Mouse (Mus musculus): ENCODE data around the gene Tbca. TPM values are rescaled to one million over a fixed set of nuclear protein-coding genes. Genes with fewer than 3 reads are reported as not detected.

Gene Tbca
- polyA plus RNA-seq, 1 experiment from 2014 or later, result 246 TPM

DNA sequence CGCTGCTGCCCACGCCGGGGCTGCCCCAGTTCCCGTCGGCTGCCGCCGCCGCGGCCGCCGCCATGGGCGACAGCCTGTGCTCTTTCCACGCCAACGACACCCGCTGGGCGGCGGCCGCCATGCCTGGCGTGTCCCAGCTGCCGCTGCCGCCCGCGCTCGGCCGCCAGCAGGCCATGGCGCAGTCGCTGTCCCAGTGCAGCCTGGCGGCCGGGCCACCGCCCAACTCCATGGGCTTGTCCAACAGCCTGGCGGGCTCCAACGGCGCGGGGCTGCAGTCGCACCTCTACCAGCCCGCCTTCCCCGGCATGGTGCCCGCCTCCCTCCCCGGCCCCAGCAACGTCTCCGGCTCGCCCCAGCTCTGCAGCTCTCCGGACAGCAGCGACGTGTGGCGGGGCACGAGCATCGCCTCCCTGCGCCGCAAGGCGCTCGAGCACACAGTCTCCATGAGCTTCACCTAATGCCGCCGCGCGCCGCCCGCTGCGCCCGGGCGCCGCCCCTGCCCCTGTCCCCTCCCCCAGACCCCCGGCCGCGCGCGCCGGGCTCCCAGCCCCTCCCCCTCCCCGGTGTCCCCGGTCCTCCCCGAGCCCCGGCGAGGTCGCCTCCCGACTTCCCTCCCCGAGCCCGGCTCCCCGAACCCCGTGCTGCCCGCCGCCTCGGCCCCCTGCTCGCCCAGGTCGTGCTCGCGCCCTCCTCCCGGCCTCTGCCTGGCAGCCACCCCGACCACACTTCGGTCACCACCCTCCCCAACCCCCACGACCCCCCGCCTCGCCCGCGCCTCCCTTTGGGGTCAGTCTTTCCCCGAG lies 94.7 kb downstream of the Tbca start:
- H3K27me3 ChIP-seq, result peaks cover 79% of the 10 kb centered on the region
- peak overlapping the region; percentile 40; the same call in 1 of the 2 replicates for H3K9ac ChIP-seq
- H3K27ac ChIP-seq, result no peak overlapping the region
- WGBS, result 1% methylated on average over 83 of the region's 95 CpGs
- no peak for ATAC-seq (ENCODE audit: insufficient number of reproducible peaks, insufficient read depth, low FRiP score, low TSS enrichment)
- H3K4me2 ChIP-seq (replicated peaks), result peak overlapping the region; percentile 88
- H3K4me1 ChIP-seq, result peaks cover 22% of the 10 kb centered on the region
- no peaks in the 10 kb centered on the region for H3K9me3 ChIP-seq
- peak overlapping the region; percentile 44 for H3K4me3 ChIP-seq
- H3K36me3 ChIP-seq, result no peaks in the 10 kb centered on the region

DNA sequence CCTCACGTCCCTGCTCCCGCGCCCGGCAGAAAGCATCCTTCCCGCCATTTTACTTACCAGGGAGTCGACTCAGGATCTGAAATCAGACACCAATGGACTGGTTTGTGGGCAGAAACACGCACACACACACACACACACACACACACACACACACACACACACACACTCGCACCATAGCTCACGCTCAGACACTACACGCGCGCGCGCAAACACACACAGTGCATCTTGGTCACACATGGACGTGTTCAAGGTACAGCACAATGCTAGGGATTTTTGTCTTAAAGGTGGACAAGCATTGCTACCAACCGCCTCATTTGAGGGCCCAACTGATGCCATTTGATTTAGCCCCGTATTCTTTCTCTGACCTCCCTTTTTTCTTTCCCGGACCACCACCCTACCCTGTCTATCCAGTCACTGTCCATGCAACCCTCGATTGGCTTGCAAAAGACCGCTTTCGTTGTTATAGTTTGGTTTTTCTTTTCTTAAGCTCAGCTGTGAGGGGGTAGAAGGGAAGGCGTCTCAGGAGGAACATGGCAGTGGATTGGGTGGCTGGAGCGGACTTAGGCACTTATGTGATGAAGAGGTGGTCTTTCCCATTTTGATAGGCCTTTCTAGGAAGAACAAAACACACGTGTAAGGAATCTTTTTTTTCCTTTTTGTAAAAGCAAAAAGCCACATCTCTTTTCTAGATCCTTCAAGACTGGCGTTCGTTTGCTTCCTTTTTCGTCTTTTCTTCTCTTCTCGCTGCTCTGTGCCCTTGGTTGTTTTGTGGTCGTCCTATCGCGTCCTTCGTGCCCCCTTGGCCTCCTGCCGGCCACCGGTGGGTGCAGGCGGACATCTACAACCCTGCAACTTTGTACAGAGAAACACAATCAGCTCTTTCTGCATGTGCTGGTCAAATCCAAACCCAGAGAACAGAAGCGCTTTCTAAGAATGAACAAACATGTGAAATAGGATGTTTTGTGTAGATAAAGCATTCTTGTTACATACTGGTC lies 95.6 kb downstream of the Tbca start:
- Histone ChIP-seq H3K36me3 (no peaks in the 10 kb centered on the region), H3K4me2 (replicated peaks) (peak overlapping the region; percentile 88), H3K27ac (no peak overlapping the region), H3K9ac (no peak overlapping the region), H3K4me3 (peak overlapping the region; percentile 44), H3K4me1 (peaks cover 22% of the 10 kb centered on the region), H3K27me3 (peaks cover 84% of the 10 kb centered on the region), H3K9me3 (no peaks in the 10 kb centered on the region)
- ATAC-seq (ENCODE audit: insufficient number of reproducible peaks, insufficient read depth, low FRiP score, low TSS enrichment), result no peak
- 2% methylated on average over 36 of the region's 36 CpGs for WGBS

DNA sequence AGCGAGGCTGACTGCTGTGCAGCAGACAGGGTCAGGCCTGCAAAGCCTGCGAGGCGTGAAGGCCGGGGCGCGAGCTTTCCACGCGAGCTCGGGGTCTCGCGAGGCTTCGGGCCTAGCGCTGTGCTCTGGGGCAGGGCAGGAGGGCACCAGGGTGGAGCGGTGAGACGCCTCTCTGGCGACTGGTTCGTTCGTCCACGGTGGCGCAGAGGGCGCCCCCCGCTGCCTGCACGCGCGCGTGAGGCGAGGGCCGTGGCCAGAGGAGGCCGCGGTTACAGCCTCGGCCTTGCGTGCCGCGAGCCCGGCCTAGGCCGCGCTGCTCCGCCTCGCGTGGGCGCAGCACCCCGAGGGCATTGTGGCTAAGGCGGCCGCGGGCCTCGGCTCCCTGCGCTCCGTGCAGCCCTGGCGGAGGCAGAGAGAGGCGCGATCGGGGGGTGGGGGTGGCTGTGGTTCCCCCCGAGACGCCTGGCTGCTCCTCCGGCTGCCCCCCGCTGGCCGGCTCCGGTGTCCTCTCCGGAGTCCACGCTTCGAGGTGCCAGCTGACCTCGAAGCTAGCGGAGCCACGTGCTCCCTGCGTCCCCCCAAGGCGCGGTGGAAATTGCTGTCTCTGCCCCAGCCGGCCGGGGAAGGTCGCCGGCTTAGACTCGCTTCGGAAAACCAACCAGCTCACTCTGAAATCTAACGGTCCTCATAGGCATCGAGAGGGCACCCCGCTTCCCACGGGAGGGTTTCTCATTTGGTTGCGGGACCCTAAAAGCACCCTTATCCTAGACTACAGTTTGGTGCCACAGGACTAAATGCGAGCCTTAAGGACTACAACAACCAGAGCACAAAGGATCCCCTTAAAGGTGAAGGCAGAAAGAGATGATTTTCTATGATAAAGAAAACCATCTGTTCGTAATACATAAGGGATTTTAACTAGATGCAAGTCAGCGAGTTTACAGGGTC lies 96.9 kb downstream of the Tbca start:
- Histone ChIP-seq H3K9ac (peak overlapping the region; percentile 22; the same call in 1 of the 2 replicates), H3K36me3 (no peaks in the 10 kb centered on the region), H3K9me3 (no peaks in the 10 kb centered on the region), H3K4me2 (replicated peaks) (peak overlapping the region; percentile 51), H3K27ac (no peak overlapping the region), H3K4me3 (peak overlapping the region; percentile 27), H3K27me3 (peaks cover 82% of the 10 kb centered on the region), H3K4me1 (peaks cover 22% of the 10 kb centered on the region)
- 2% methylated on average over 81 of the region's 81 CpGs for WGBS
- ATAC-seq (ENCODE audit: insufficient number of reproducible peaks, insufficient read depth, low FRiP score, low TSS enrichment), result 0 out of 2 replicates have a peak, but pooled peaks have one; percentile 56

Other genes starting within 250 kb of the Tbca start
- 0.50 and 1.4 TPM in 2 replicates for gene Otp, start 86.7 kb downstream of the Tbca start, polyA plus RNA-seq (2016; fragmentation: Nextera tagmentation; extraction: Ambion mirVana)
- 25.0 and 28.6 TPM in 2 replicates for gene Wdr41, start 187.4 kb downstream of the Tbca start, polyA plus RNA-seq (2016; fragmentation: Nextera tagmentation; extraction: Ambion mirVana)